Mouse (Mus musculus) lung, postnatal 0 days (tissue): ENCODE data around the gene Fnbp1l. TPM values are rescaled to one million over a fixed set of nuclear protein-coding genes. Genes with fewer than 3 reads are reported as not detected.

ENCODE experiments used
- ATAC-seq: fragments of 200-750 bp; cut with Nextera tagmentation; 2 replicates; pipeline ENCODE4 v1.8.0; 2017; ENCODE audit warnings: moderate library complexity
- DNase-seq: peaks from one replicate; pipeline ENCODE4 v3.0.0-alpha.2; 2016; ENCODE audit warnings: low spot score
- H3K27ac ChIP-seq: fragments of 300-500 bp; sonication (generic); 2 replicates; pipeline ENCODE4 v1.5.1; 2014; ENCODE audit warnings: antibody characterized with exemption, mild to moderate bottlenecking, low read length, mixed read lengths
- H3K27me3 ChIP-seq: fragments of 300-500 bp; sonication (generic); replicated peaks from 2 replicates; pipeline ENCODE4 v1.6.1; 2014; ENCODE audit warnings: low read length, mixed read lengths; ENCODE audit not compliant: insufficient read depth
- H3K36me3 ChIP-seq: fragments of 300-500 bp; sonication (generic); 2 replicates; pipeline ENCODE4 v1.6.1; 2014; ENCODE audit warnings: low read length, mixed read lengths; ENCODE audit not compliant: insufficient read depth
- H3K4me1 ChIP-seq: fragments of 300-500 bp; sonication (generic); 2 replicates; pipeline ENCODE4 v1.6.1; 2014; ENCODE audit warnings: antibody characterized with exemption, low read depth, low read length, mixed read lengths; ENCODE audit not compliant: insufficient read depth
- H3K4me2 ChIP-seq: fragments of 300-500 bp; sonication (generic); replicated peaks from 2 replicates; pipeline ENCODE4 v1.6.1; 2014; ENCODE audit warnings: low read depth, mild to moderate bottlenecking, low read length, moderate library complexity, mixed read lengths
- H3K4me3 ChIP-seq: fragments of 300-500 bp; sonication (generic); 2 replicates; pipeline ENCODE4 v1.5.1; 2014; ENCODE audit warnings: low read depth, low read length
- H3K9ac ChIP-seq: fragments of 300-500 bp; sonication (generic); replicated peaks from 2 replicates; pipeline ENCODE4 v1.6.1; 2014; ENCODE audit warnings: low read depth, mild to moderate bottlenecking
- H3K9me3 ChIP-seq: fragments of 300-500 bp; sonication (generic); 2 replicates; pipeline ENCODE4 v1.6.1; 2016; ENCODE audit warnings: low read length, mixed read lengths
- CTCF ChIP-seq: IDR thresholded peaks from 2 replicates; pipeline ENCODE4 v1.5.1; 2016; ENCODE audit warnings: antibody characterized with exemption, mild to moderate bottlenecking
- EP300 ChIP-seq: IDR thresholded peaks from 2 replicates; pipeline ENCODE4 v1.6.1; 2016; ENCODE audit warnings: antibody characterized with exemption, mild to moderate bottlenecking, control low read depth
- WGBS: fragments of 180-500 bp; shearing (Covaris S2); extraction: QIAGEN DNeasy Blood & Tissue Kit; methylation state at CpG from one replicate; pipeline ENCODE4 v1.1.7; 2014; 5-methylcytosine and 5-hydroxymethylcytosine counted together
- polyA plus RNA-seq: library from polyadenylated mRNA; unstranded; fragments of >200 nt; fragmentation: Nextera tagmentation; extraction: Ambion mirVana; gene quantifications from 2 replicates; pipeline ENCODE4 v1.2.1, GENCODE M21; 2015

Fnbp1l gene
- polyA plus RNA-seq, 1 experiment from 2014 or later: 32.3 TPM

GRCm38 (mm10) chr3:122515568-122516326 lies 103.8 kb downstream of the Fnbp1l start:
- DNase-seq (no peak), ATAC-seq (no peak)
- Histone ChIP-seq H3K9ac (no peak overlapping the region), H3K27ac (no peak overlapping the region), H3K27me3 (no peaks in the 10 kb centered on the region), H3K4me3 (no peak overlapping the region), H3K36me3 (0 out of 2 replicates have a peak, but pooled peaks cover 9% of the 10 kb centered on the region), H3K4me2 (no peak overlapping the region), H3K9me3 (no peaks in the 10 kb centered on the region), H3K4me1 (no peaks in the 10 kb centered on the region; the same call in 1 of the 2 replicates)
- TF ChIP-seq CTCF (peak; percentile 15; the same call in 1 of the 2 replicates), EP300 (no peak)
- WGBS: 57% methylated on average over 6 of the region's 6 CpGs

- ATAC-seq (no peak), DNase-seq (no peak)
- Histone ChIP-seq H3K36me3 (no peaks in the 10 kb centered on the region), H3K27me3 (no peaks in the 10 kb centered on the region), H3K4me3 (no peak overlapping the region), H3K9ac (no peak overlapping the region), H3K27ac (no peak overlapping the region), H3K4me1 (peaks cover 4% of the 10 kb centered on the region; the same call in 1 of the 2 replicates), H3K4me2 (no peak overlapping the region), H3K9me3 (no peaks in the 10 kb centered on the region)
- TF ChIP-seq EP300 (no peak), CTCF (no peak)
- WGBS: 88% methylated on average over 16 of the region's 16 CpGs
These were observed 106.7 kb downstream of the Fnbp1l start for GRCm38 (mm10) chr3:122512725-122513375.

- Histone ChIP-seq H3K36me3 (no peaks in the 10 kb centered on the region), H3K27ac (no peak overlapping the region), H3K9ac (no peak overlapping the region), H3K9me3 (no peaks in the 10 kb centered on the region), H3K4me1 (peaks cover 4% of the 10 kb centered on the region; the same call in 1 of the 2 replicates), H3K4me2 (no peak overlapping the region), H3K4me3 (no peak overlapping the region), H3K27me3 (no peaks in the 10 kb centered on the region)
- 75% methylated on average over 14 of the region's 14 CpGs for WGBS
- DNase-seq (no peak), ATAC-seq (no peak)
- no peak for TF ChIP-seq EP300
- no peak for TF ChIP-seq CTCF
These were observed 107.5 kb downstream of the Fnbp1l start for GRCm38 (mm10) chr3:122511721-122512619.

- TF ChIP-seq EP300 (no peak), CTCF (no peak)
- Histone ChIP-seq H3K9me3 (no peaks in the 10 kb centered on the region), H3K27ac (peak overlapping the region; percentile 71), H3K4me1 (peaks cover 4% of the 10 kb centered on the region; the same call in 1 of the 2 replicates), H3K4me3 (no peak overlapping the region), H3K27me3 (no peaks in the 10 kb centered on the region), H3K36me3 (no peaks in the 10 kb centered on the region), H3K9ac (no peak overlapping the region), H3K4me2 (no peak overlapping the region)
- ATAC-seq (peak; percentile 19; the same call in 1 of the 2 replicates), DNase-seq (no peak)
- 62% methylated on average over 10 of the region's 10 CpGs for WGBS
These were observed 108.6 kb downstream of the Fnbp1l start for GRCm38 (mm10) chr3:122510932-122511331.

GRCm38 (mm10) chr3:122510240-122510750 lies 109.2 kb downstream of the Fnbp1l start:
- no peaks in the 10 kb centered on the region for H3K36me3 ChIP-seq
- no peak overlapping the region for H3K4me3 ChIP-seq
- DNase-seq (peak; percentile 61), ATAC-seq (peak; percentile 59)
- no peaks in the 10 kb centered on the region for H3K27me3 ChIP-seq
- WGBS: 63% methylated on average over 14 of the region's 14 CpGs
- TF ChIP-seq CTCF (peak; percentile 29; the same call in 1 of the 2 replicates), EP300 (peak; percentile 78)
- no peak overlapping the region for H3K9ac ChIP-seq
- H3K27ac ChIP-seq: peak overlapping the region; percentile 71
- H3K9me3 ChIP-seq: no peaks in the 10 kb centered on the region
- 0 out of 2 replicates have a peak overlapping the region, but pooled peaks have one; percentile 11 for H3K4me2 ChIP-seq
- H3K4me1 ChIP-seq: peaks cover 4% of the 10 kb centered on the region; the same call in 1 of the 2 replicates
